Mouse (Mus musculus) forebrain, embryonic 16.5 days (tissue): Measurements from ENCODE around the gene Npepps. TPM values are rescaled to one million over a fixed set of nuclear protein-coding genes. Genes with fewer than 3 reads are reported as not detected.
"Not testable (repeated sequence)": the region's sequence is repeated elsewhere in the genome, so short reads cannot be mapped to it uniquely, and the experiment has no call there.

ENCODE experiments used
- ATAC-seq: fragments of 200-750 bp; cut with Nextera tagmentation; 2 replicates; pipeline ENCODE4 v1.8.0; 2017; ENCODE audit warnings: mild to moderate bottlenecking, moderate library complexity
- H3K27ac ChIP-seq: fragments of 300-500 bp; sonication (generic); 2 replicates; pipeline ENCODE4 v1.5.1; 2014; ENCODE audit warnings: low read length, control low read depth
- H3K27me3 ChIP-seq: fragments of 300-500 bp; sonication (generic); replicated peaks from 2 replicates; pipeline ENCODE4 v1.6.1; 2014; ENCODE audit warnings: low read length; ENCODE audit not compliant: control insufficient read depth, insufficient read depth
- H3K36me3 ChIP-seq: fragments of 300-500 bp; sonication (generic); 2 replicates; pipeline ENCODE4 v1.6.1; 2014; ENCODE audit not compliant: control insufficient read depth, insufficient read depth
- H3K4me1 ChIP-seq: fragments of 300-500 bp; sonication (generic); replicated peaks from 2 replicates; pipeline ENCODE4 v1.6.1; 2014; ENCODE audit warnings: low read length; ENCODE audit not compliant: control insufficient read depth, insufficient read depth
- H3K4me2 ChIP-seq: fragments of 300-500 bp; sonication (generic); 2 replicates; pipeline ENCODE4 v1.6.1; 2014; ENCODE audit warnings: mild to moderate bottlenecking, low read length, control low read depth
- H3K4me3 ChIP-seq: fragments of 300-500 bp; sonication (generic); replicated peaks from 2 replicates; pipeline ENCODE4 v1.5.1; 2014; ENCODE audit warnings: mild to moderate bottlenecking, low read length, control low read depth
- H3K9ac ChIP-seq: fragments of 300-500 bp; sonication (generic); replicated peaks from 2 replicates; pipeline ENCODE4 v1.6.1; 2014; ENCODE audit warnings: low read depth, low read length, control low read depth
- H3K9me3 ChIP-seq: fragments of 300-500 bp; sonication (generic); 2 replicates; pipeline ENCODE4 v1.6.1; 2016; ENCODE audit warnings: low read length; ENCODE audit not compliant: control insufficient read depth
- WGBS: fragments of 180-500 bp; shearing (Covaris S2); extraction: QIAGEN DNeasy Blood & Tissue Kit; methylation state at CpG from one replicate; pipeline ENCODE4 v1.1.7; 2014; 5-methylcytosine and 5-hydroxymethylcytosine counted together
- polyA plus RNA-seq: library from polyadenylated mRNA; unstranded; fragments of >200 nt; fragmentation: Nextera tagmentation; extraction: Ambion mirVana; gene quantifications from 2 replicates; pipeline ENCODE4 v1.2.1, GENCODE M21; 2015

Npepps gene
- polyA plus RNA-seq, 1 experiment from 2014 or later = 157 TPM

DNA sequence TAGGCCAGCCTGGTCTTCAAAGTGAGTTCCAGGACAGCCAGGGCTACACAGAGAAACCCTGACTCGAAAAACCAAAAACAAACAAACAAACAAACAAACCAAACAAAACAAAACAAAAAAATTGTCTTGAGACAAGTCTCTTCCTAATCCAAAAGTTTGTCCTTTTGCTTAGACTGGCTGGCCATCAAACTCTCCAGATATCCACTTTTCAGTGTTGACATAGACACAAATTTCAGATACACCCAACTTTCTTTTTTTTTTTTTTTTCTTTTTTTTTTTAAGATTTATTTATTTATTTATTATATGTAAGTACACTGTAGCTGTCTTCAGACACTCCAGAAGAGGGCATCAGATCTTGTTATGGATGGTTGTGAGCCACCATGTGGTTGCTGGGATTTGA, 32.4 kb upstream of the Npepps start:
- not testable (repeated sequence) for H3K4me2 ChIP-seq, H3K9ac ChIP-seq, H3K36me3 ChIP-seq, H3K4me3 ChIP-seq, H3K27ac ChIP-seq, H3K9me3 ChIP-seq, ATAC-seq, H3K27me3 ChIP-seq
- WGBS = 74% methylated on average over 1 of the region's 1 CpGs
- H3K4me1 ChIP-seq = peaks cover 23% of the 10 kb centered on the region

DNA sequence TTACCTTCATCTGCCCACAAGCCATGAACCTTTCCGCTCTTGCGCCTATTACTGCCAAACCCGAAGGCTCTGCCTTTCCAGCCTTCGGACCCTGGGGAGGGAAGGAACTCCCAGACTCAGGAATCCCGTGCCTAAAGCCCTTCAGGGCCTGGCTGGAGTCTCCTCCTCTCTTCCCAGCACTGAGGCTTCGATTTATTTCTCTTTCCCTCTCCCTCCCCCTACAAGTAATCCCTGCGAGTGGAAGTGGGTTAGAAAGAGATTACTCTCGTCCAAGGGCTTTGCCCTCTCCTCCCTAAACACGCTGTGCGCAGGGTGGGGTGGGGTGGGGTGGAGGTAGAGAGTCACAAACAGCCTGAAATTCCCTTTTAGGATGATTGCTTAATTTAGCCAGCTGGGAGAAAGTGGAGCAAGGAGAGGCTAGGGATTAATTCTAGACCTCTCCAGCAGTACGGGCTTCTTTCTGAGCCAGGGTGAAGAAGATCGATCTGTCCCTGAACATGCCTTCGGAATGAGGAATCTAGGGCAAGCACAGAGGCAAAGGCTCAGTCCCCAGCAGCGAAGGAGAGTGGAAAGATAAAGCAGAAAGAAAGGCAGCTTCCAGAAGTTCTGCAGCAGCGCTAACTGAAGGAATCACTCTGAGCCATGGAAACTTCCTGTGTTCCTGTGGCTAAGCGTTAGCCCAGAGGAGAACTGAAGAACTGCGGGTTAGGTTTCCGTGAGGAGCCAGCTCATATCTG, 30.6 kb upstream of the Npepps start:
- Histone ChIP-seq H3K36me3 (no peaks in the 10 kb centered on the region), H3K9ac (peak overlapping the region; percentile 40), H3K4me3 (peak overlapping the region; percentile 2), H3K27me3 (no peaks in the 10 kb centered on the region), H3K27ac (no peak overlapping the region), H3K4me2 (peak overlapping the region; percentile 85), H3K9me3 (no peaks in the 10 kb centered on the region), H3K4me1 (peaks cover 23% of the 10 kb centered on the region)
- WGBS = 6% methylated on average over 18 of the region's 18 CpGs
- no peak for ATAC-seq

DNA sequence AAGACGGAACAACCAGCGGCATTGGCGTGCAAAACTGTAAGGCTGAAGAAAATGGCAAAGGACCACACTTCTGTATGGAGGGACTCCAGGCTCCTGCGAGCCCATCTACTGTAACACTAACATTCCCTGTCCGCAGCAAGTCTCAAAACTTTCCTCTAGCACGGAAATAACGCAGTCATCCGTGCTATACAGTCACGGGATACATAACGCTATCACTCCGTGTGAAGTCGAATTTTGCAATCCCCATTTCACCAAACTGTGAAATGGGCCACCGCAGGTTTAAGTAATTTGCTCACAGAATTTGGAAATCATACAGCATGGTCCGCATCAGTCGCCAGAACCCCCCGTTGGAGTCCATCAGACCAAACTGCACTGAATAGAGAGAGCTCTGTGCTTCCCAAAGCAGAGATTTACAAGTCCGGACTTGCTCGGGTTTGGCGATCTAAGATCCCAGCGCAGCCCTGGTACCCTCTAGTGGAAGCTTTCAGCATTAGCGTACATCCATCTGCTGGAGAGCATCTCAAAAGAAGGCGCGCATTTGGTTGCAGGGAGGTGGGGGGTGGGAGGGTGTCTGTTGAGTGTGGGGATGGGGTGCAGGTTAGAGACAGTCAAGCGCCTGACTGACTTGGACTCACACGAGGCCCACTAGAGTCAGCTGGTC, 29.6 kb upstream of the Npepps start:
- peak overlapping the region; percentile 51 for H3K9ac ChIP-seq
- H3K4me1 ChIP-seq = peaks cover 23% of the 10 kb centered on the region
- peak; percentile 91 for ATAC-seq
- peak overlapping the region; percentile 18; the same call in 1 of the 2 replicates for H3K27ac ChIP-seq
- H3K27me3 ChIP-seq = no peaks in the 10 kb centered on the region
- under 1% methylated on average over 25 of the region's 25 CpGs for WGBS
- H3K36me3 ChIP-seq = no peaks in the 10 kb centered on the region
- peak overlapping the region; percentile 85 for H3K4me2 ChIP-seq
- peak overlapping the region; percentile 47 for H3K4me3 ChIP-seq
- H3K9me3 ChIP-seq = no peaks in the 10 kb centered on the region

DNA sequence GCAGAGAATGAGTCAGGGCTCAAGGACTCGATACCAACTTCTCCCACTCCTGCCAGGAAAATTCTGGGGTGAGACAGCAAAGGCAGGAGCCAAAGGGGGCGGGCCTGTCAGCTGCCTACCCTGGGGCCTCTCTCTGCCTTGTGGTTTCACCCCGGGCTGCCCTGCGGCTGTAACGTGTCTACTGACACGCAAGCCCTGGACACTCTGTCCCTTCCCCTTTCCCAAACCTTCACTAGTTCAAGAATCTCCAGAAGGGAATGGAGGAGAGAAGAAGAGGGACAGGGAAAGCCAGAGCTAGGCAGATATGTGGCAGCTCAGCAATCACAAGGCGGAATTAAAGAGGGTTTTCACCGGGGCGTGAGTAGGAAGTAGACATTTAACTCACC, 29.0 kb upstream of the Npepps start:
- no peaks in the 10 kb centered on the region for H3K36me3 ChIP-seq

DNA sequence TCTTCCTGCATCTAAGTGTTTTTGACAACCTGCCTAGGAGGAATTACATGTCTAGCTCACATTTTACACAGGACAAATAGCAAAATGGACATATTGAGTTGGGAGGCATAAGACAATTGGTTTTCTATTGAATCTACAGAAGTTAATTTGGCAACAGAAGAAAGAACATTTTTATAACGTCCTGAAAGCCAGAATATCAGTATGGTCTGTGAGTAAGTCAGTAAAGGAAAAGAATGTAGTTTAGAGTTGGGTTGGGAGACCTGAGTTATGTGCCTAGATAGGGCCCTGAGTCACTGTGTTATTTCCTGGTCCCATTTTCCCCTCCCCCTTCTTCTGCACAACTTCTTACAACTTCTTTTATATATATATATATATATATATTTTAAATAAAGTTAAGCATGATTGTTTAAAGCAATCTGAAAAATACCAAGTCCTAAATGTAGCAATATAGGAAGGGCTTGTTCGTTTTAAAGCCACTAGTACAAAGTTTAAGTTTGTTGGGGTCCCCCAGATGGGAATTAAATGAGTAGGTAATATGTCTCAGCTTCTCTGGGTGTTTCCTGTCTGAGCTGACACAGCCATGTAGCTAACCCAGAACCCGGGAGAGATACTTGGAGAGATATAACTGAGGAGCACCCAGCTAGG, 28.5 kb upstream of the Npepps start:
- H3K4me3 ChIP-seq = no peak overlapping the region
- H3K27ac ChIP-seq = no peak overlapping the region
- H3K9me3 ChIP-seq = no peaks in the 10 kb centered on the region
- H3K36me3 ChIP-seq = no peaks in the 10 kb centered on the region
- H3K9ac ChIP-seq = no peak overlapping the region
- peaks cover 23% of the 10 kb centered on the region for H3K4me1 ChIP-seq
- no peaks in the 10 kb centered on the region for H3K27me3 ChIP-seq
- peak overlapping the region; percentile 85; the same call in 1 of the 2 replicates for H3K4me2 ChIP-seq
- WGBS = 55% methylated on average over 3 of the region's 3 CpGs
- ATAC-seq = no peak

More for the DNA sequence above, 29.0 kb upstream of the Npepps start:
- peak overlapping the region; percentile 51 for H3K9ac ChIP-seq
- no peak overlapping the region; the same call in 1 of the 2 replicates for H3K27ac ChIP-seq
- peaks cover 23% of the 10 kb centered on the region for H3K4me1 ChIP-seq
- no peaks in the 10 kb centered on the region for H3K9me3 ChIP-seq
- H3K4me3 ChIP-seq = peak overlapping the region; percentile 47
- H3K4me2 ChIP-seq = peak overlapping the region; percentile 85
- ATAC-seq = 0 out of 2 replicates have a peak, but pooled peaks have one; percentile 31
- no peaks in the 10 kb centered on the region for H3K27me3 ChIP-seq
- 4% methylated on average over 9 of the region's 9 CpGs for WGBS

DNA sequence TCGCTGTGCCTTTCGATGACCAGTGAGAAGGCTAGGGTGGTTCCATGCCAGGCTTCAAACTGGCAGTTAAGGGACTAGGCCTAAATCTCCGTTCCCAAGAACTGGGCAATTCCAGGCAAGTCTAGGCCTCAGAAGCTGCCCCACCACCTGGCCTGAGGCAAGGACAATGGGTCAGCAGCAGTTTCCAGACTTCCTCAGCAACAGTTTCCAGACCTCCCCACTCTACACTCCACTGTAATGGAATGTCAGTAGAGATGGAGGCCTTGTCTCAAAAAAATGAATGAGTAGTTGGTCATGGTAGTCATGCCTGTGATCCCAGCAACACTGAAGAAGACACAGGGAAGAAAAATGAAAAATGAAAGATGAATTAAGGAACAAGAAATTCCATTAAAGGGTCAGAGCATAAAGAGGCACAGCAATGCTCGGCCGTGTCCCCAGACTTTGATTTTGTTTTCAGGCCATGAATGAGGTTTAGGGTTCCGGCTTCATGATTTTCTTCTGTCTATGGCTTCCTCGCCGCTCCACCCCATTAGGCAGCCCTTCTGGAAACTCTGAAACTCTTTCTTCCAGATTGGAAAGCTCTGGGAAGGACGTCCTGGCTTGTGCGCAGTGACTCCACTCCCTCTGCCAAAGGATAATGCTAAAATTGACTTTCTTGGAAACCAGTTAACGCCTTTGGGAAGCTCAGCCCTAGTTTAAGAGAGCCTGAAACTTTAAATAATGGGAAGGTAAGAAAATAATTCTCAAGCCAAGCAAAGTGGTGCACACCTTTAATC, 27.0 kb upstream of the Npepps start:
- H3K27me3 ChIP-seq = no peaks in the 10 kb centered on the region
- H3K4me3 ChIP-seq = no peak overlapping the region
- H3K36me3 ChIP-seq = no peaks in the 10 kb centered on the region
- no peaks in the 10 kb centered on the region for H3K9me3 ChIP-seq
- peaks cover 24% of the 10 kb centered on the region for H3K4me1 ChIP-seq
- H3K9ac ChIP-seq = no peak overlapping the region
- WGBS = 94% methylated on average over 11 of the region's 11 CpGs
- no peak for ATAC-seq
- H3K27ac ChIP-seq = no peak overlapping the region
- no peak overlapping the region for H3K4me2 ChIP-seq

DNA sequence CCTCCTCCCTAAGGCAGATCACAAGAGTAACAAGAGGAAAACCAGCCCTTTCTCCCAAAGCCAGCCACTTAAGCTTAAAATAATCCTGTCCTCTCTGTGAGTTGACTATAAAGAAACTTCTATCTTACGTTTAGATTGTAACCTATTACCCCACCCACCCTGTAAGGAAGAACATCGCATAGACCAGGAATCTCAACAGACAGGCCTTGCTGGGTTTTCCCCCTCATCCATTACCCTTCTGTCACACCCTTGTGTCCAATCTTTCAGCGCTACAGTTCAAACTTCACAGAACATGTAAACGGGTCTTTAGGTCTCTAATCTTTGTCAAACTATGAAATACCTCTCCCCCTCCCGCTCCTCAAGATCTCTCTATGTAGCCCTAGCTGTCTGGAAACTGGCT, 24.2 kb upstream of the Npepps start:
- Histone ChIP-seq H3K4me2 (no peak overlapping the region), H3K4me1 (peaks cover 11% of the 10 kb centered on the region), H3K4me3 (no peak overlapping the region), H3K27me3 (no peaks in the 10 kb centered on the region), H3K9ac (no peak overlapping the region), H3K36me3 (no peaks in the 10 kb centered on the region), H3K9me3 (no peaks in the 10 kb centered on the region), H3K27ac (no peak overlapping the region)
- ATAC-seq = no peak
- WGBS = 91% methylated on average over 5 of the region's 5 CpGs

DNA sequence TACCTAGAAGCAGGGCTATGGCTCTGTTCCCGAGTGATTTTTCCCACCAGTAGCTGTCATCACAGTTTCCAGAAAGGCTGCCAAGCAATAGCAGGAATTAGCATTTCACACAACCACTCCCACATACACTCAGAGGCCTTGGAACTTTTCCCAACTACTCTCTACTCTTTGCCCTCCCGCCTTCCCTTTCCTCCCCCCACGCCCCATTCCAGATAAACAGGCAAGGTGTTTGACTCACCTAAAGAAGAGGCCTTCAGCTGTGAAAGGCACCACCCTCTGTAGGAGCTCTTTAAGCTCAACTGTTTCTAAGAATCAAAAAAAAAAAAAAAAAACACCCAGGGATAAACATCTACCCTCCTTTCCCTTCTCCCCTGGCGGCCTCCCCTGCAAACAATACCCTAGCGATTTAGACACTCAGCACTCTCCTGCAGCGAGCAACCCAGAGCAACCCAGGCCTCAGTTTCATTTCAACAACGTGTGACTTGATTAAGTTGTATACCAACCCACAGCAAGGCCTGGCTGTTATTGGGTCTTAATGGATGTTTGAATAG, 21.9 kb upstream of the Npepps start:
- Histone ChIP-seq H3K27me3 (no peaks in the 10 kb centered on the region), H3K9me3 (no peaks in the 10 kb centered on the region), H3K36me3 (no peaks in the 10 kb centered on the region), H3K4me3 (no peak overlapping the region), H3K9ac (no peak overlapping the region), H3K4me2 (no peak overlapping the region), H3K4me1 (peaks cover 6% of the 10 kb centered on the region), H3K27ac (no peak overlapping the region)
- WGBS = 15% methylated on average over 7 of the region's 7 CpGs
- no peak for ATAC-seq
